Mouse (Mus musculus) thymus, postnatal 14 days (tissue): ENCODE results near the gene Maf.

Experiments used
- DNase-seq: peaks from one replicate; pipeline ENCODE4 v3.0.0; 2021

Maf gene

GRCm38 (mm10) chr8:115703056-115703455, 4.5 kb downstream of the Maf start:
- DNase-seq = no peak

DNA sequence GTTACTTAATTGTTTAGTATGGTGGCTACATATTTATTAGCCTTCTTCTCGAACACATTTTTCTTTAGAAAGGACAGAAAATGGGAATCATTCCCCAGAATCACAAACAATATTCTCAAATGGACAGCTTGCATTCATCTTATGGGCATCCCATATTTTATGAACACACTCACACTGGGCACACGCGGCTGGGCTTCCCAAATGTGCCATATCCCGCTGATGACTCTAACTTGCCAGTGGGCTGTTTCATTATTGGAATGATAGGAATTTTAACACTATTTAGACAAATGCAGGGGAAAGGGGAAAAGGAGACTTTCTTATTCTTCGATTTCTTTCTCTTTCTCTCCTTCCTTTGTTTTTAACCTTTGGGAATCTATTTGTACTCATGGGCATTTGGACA, 6.6 kb downstream of the Maf start:
- no peak for DNase-seq

- no peak for DNase-seq
These were observed 8.4 kb downstream of the Maf start for GRCm38 (mm10) chr8:115699151-115699550.

DNA sequence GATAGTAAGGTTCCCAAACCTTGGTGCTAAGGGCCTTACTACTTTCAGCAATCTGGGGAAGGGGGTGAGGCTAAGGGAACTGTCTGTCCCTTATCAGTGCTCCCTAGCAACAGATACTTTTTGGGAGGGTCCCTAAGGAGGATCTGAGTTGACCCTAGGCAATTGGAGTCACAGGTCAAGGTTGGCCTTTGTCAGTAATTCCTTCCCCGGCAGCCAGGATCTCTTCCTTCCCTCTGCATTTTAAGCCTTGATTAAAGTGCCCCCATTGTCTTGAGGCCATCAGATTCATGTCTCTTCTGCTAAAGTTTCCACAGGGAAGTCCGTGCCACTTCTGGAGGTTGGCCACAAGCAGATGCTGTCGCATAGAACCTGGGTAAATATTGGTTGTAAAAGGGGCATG, 10.2 kb downstream of the Maf start:
- DNase-seq = no peak

DNA sequence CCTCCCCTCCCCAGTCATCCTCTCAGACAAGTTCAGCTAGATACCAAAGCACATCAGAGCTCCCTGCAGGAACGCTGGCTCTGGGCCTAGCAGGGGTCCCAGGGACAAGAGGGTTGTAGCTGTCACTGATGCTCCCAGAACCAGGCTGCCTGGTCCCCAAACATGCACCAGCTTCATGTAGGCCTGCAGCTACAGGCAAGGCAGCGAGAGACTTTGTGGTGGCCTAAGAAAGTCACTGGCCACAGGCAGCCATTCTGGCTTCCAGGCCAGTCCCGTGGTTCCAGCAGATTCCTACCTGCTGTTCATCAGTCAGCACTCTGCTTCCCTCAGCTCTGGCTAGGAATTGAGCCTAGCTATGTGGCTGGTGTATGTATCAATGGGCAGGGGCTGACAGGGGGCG, 10.9 kb downstream of the Maf start:
- no peak for DNase-seq

GRCm38 (mm10) chr8:115687349-115687748, 20.2 kb downstream of the Maf start:
- DNase-seq = no peak

GRCm38 (mm10) chr8:115683309-115683708, 24.3 kb downstream of the Maf start:
- no peak for DNase-seq

DNA sequence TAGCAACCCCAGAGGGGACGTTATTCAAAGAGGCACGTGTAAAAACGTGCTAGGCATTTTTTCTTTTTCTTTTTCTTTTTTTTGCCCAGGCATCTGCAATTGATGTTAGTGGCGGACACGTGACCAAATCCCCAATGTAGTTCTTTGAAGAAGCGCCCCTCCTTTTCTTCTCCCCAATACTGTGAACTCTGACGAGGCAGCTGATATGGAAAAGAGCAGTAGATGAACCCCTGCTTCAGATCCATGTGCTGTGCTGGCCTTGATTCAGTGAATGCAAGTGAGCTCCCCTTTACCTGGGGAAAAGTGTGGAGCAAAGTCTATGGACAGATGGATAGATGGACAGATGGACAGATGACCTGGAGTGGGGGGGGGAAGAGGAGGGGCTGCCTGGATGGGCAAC, 28.1 kb downstream of the Maf start:
- DNase-seq = no peak

- DNase-seq = no peak
These were observed 42.7 kb downstream of the Maf start for GRCm38 (mm10) chr8:115664866-115665265.

DNA sequence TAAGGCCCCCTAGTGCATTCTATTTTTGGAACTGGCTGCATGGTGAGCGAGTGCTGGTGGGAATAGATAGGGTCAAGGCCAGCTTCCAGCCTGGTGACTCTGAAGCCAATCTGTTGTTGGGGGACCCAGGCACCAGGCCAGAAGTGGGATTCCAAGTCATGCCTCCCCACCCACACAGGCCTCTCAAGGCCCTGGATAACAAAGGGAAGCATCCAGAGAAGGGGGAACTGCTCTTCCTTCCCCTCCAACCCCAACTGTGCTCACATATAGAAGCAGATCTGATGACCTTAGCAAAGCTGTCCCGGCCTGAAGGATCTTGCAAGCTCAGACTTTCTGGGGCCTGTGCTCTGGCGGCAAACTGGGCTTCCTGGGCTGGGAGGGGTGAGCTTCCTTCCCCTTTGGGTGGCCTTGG, 57.5 kb downstream of the Maf start:
- DNase-seq = no peak

DNA sequence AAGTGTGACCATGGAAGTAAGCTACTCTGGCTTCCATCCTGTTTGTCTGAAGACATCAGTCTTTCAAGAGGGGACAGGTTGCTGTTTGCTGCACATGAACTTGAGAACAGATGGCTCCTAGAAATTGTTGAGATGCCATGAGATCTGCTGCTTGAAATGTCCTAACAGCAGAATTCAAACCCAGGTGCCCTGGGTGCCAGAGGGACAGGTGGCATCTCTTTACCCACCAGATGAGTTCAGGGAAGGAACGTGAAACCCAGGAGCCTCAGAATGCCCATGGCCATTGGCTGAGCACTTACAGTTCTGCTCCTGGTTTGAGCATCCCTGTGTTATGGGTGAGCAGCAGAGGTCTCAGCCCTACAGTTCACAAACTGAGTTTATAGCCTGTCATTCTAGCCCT, 62.5 kb downstream of the Maf start:
- no peak for DNase-seq

GRCm38 (mm10) chr8:115641936-115642335, 65.7 kb downstream of the Maf start:
- DNase-seq = no peak

DNA sequence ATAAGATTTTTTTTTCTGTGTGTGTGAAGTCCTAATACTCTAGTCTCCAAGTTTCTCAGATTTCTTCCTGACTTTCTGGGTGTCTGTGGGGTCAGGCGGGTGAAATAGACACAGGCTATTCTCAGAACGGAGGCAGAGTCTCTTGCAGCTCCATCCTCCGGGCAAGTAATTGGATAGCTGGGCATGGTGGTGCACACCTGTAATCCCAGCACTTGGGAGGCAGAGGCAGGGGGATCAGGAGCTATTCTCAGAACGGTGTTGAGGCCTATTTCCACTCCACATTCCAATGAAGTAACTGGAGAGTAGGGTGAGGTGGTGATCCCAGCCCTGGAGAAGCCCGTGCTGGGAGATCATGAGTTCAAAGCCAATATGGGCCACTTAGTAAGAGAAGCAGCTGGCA, 67.6 kb downstream of the Maf start:
- DNase-seq = no peak

GRCm38 (mm10) chr8:115636751-115637150, 70.8 kb downstream of the Maf start:
- no peak for DNase-seq
